ENCODE assay signal across 9 mouse cellular contexts in the genomic region with DNA sequence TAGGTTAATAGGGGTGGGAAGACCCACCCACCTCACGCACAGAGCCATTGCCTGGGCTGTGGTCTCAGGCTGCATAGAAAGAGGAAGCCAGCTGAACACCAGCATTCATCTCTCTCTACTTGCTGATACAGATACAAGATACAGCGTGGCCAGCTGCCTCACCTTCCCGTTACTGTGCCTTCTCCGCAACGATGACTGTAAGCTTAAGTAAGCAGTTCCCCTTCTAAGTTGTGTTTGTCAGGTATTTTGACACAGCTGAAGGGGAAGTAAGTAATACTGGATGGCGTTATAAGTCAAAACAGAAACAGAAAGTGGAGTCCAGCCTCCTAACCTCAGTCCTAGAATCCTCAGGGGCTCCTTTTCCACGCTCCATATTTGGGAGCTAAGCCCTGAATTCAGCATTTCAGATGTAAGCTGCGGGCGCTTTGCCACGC. TPM values are rescaled to one million over a fixed set of nuclear protein-coding genes. Genes with fewer than 3 reads are reported as not detected.
DNase-seq lines count a peak whose midpoint lies in the region; ATAC-seq lines count a peak whose summit lies in the region.
"Had no signal": no experiment of that assay in that cellular context is flagged by ENCODE, and none has a peak within 500 bp of the region (broad histone marks: within the 10 kb centered on the region; RNA-seq: fewer than 3 reads in every experiment).

No protein-coding gene starts in this region.

- peak; percentile 30 for DNase-seq in thymus, postnatal 0 days (ENCODE audit: low spot score)
- DNase-seq in thymus, postnatal 10 days (ENCODE audit: low spot score in 2 of 2): no peak
- peak; percentile 44 to 67 for DNase-seq in spleen, postnatal 4 days (ENCODE audit: low spot score in 2 of 2)
- no peak for DNase-seq in retina, embryonic 14.5 days (ENCODE audit: low spot score)
- DNase-seq in kidney, postnatal 14 days: no peak
- no peak for DNase-seq in kidney, adult 8-10 months
- DNase-seq: cerebellum, postnatal 25 days had no signal

- ATAC-seq in common myeloid progenitor, adult 5-6 weeks (replicated peaks; ENCODE audit: low read depth, poor library complexity, severe bottlenecking): peak; percentile 95
- ATAC-seq in megakaryocyte progenitor cell, adult 5-6 weeks (replicated peaks; ENCODE audit: poor library complexity): peak; percentile 98

RNA-seq across cellular contexts. Expression of a gene that starts 54.6 kb away (rescaled TPM):
- 13.5 and 15.0 TPM in 2 replicates for polyA plus RNA-seq in thymus, postnatal 0 days (2015; fragmentation: Nextera tagmentation; extraction: Ambion mirVana)
- total RNA-seq in common myeloid progenitor, adult 5-6 weeks (2017): 17.6 and 21.4 TPM in 2 replicates
- 24.5 and 27.1 TPM in 2 replicates for total RNA-seq in megakaryocyte progenitor cell, adult 5-6 weeks (2015)
- total RNA-seq in megakaryocyte progenitor cell, adult 5-6 weeks (2017): 14.0 and 14.1 TPM in 2 replicates

Comparison
In these comparisons a context has a peak if more than half of its experiments do, and no peak if none do; other contexts are left out.
1. DNase-seq: peak in thymus, postnatal 0 days (single experiment) and spleen, postnatal 4 days (2 of 2); none in thymus, postnatal 10 days (0 of 2), retina, embryonic 14.5 days (single experiment), kidney, postnatal 14 days (single experiment) and kidney, adult 8-10 months (0 of 2).